Mouse (Mus musculus): ENCODE data around the gene 4930523C07Rik. TPM values are rescaled to one million over a fixed set of nuclear protein-coding genes. Genes with fewer than 3 reads are reported as not detected.

4930523C07Rik gene
- 10 to 100 TPM; 17.6 to 24.4 TPM for total RNA-seq (2021)
- long read RNA-seq, experiment 1, full-length matches to known transcripts = 6 of 11 reads
- long read RNA-seq, experiment 1, partial matches to known transcripts = 0 of 11 reads
- long read RNA-seq, experiment 1, other reads (novel, unspliced or antisense) = 5 of 11 reads
- long read RNA-seq, experiment 2, full-length matches to known transcripts = 6 of 11 reads
- long read RNA-seq, experiment 2, partial matches to known transcripts = 0 of 11 reads
- long read RNA-seq, experiment 2, other reads (novel, unspliced or antisense) = 5 of 11 reads

GRCm38 (mm10) chr1:160044237-160045021, at the start of gene 4930523C07Rik:
TSS of gene 4930523C07Rik (plus strand) at chr1:160044382.
- peak; percentile 69 to 73 for DNase-seq (ENCODE audit: low spot score in 2 of 2)

- no peak for DNase-seq (ENCODE audit: low spot score in 2 of 2)
These were observed 46.9 kb upstream of the 4930523C07Rik start for GRCm38 (mm10) chr1:159997329-159997728.

GRCm38 (mm10) chr1:159998349-159998748, 45.8 kb upstream of the 4930523C07Rik start:
- DNase-seq (ENCODE audit: low spot score in 2 of 2) = no peak

- DNase-seq (ENCODE audit: low spot score in 2 of 2) = no peak
These were observed 45.0 kb upstream of the 4930523C07Rik start for GRCm38 (mm10) chr1:159999232-159999631.

GRCm38 (mm10) chr1:160005319-160005718, 38.9 kb upstream of the 4930523C07Rik start:
- DNase-seq (ENCODE audit: low spot score in 2 of 2) = no peak

GRCm38 (mm10) chr1:160006919-160007588, 37.1 kb upstream of the 4930523C07Rik start:
- DNase-seq (ENCODE audit: low spot score in 2 of 2) = no peak

- no peak for DNase-seq (ENCODE audit: low spot score in 2 of 2)
These were observed 31.1 kb upstream of the 4930523C07Rik start for GRCm38 (mm10) chr1:160013042-160013441.

GRCm38 (mm10) chr1:160024339-160024980, 19.7 kb upstream of the 4930523C07Rik start:
- DNase-seq (ENCODE audit: low spot score in 2 of 2) = no peak

GRCm38 (mm10) chr1:160025146-160025894, 18.9 kb upstream of the 4930523C07Rik start:
- DNase-seq (ENCODE audit: low spot score in 2 of 2) = no peak

- no peak for DNase-seq (ENCODE audit: low spot score in 2 of 2)
These were observed 18.3 kb upstream of the 4930523C07Rik start for GRCm38 (mm10) chr1:160025895-160026255.

GRCm38 (mm10) chr1:160027939-160028338, 16.2 kb upstream of the 4930523C07Rik start:
- DNase-seq (ENCODE audit: low spot score in 2 of 2) = no peak

- DNase-seq (ENCODE audit: low spot score in 2 of 2) = no peak
These were observed 10.1 kb upstream of the 4930523C07Rik start for GRCm38 (mm10) chr1:160033948-160034598.

GRCm38 (mm10) chr1:160035561-160035960, 8.6 kb upstream of the 4930523C07Rik start:
- no peak for DNase-seq (ENCODE audit: low spot score in 2 of 2)

GRCm38 (mm10) chr1:160036996-160037521, 7.1 kb upstream of the 4930523C07Rik start:
- DNase-seq (ENCODE audit: low spot score in 2 of 2) = no peak

- no peak for DNase-seq (ENCODE audit: low spot score in 2 of 2)
These were observed 4.1 kb upstream of the 4930523C07Rik start for GRCm38 (mm10) chr1:160039951-160040645.

- DNase-seq (ENCODE audit: low spot score in 2 of 2) = no peak
These were observed 2.9 kb upstream of the 4930523C07Rik start for GRCm38 (mm10) chr1:160041264-160041775.

GRCm38 (mm10) chr1:160042351-160042750, 1.8 kb upstream of the 4930523C07Rik start:
- DNase-seq (ENCODE audit: low spot score in 2 of 2) = no peak

GRCm38 (mm10) chr1:160043271-160043975, 759 bp upstream of the 4930523C07Rik start:
- no peak for DNase-seq (ENCODE audit: low spot score in 2 of 2)
